Mouse (Mus musculus): ENCODE measurements at regions not wholly inside any gene's neighbourhood (a gene's known extent, or its start where the extent isn't known, plus 50 kb on each side); places are given as distances from the start of the nearest gene placed in this dataset.

DNA sequence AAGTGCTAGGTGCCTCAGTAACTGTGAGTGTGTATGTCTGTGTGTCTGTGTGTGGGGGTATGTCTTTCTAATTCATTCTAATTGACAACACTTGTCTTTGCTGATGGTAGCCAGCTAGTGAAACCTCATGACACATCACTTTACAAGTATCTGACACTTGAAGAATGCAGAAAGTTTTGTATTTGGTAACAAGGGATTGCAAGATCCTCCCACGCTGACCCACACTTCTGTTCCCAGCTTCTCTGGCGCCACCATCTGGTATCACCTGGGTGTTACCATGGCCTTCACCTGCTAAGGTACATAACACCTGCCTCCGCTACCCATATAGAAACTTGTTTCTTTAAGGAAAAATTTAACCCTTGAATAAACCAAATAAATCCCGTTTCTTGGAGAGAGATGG is 95.8 kb upstream of the Serbp1 start:
- TF ChIP-seq POLR2A (IDR thresholded peaks at IDR 0.05; ENCODE audit: insufficient read depth, low read depth, low read length) = no peak
- no peak for TF ChIP-seq CTCF (IDR thresholded peaks at IDR 0.05; ENCODE audit: insufficient read depth, low read depth, low read length)

Measured in olfactory bulb, adult 2 months (tissue).